Mouse (Mus musculus): Measurements from ENCODE around the gene Wap.

DNA sequence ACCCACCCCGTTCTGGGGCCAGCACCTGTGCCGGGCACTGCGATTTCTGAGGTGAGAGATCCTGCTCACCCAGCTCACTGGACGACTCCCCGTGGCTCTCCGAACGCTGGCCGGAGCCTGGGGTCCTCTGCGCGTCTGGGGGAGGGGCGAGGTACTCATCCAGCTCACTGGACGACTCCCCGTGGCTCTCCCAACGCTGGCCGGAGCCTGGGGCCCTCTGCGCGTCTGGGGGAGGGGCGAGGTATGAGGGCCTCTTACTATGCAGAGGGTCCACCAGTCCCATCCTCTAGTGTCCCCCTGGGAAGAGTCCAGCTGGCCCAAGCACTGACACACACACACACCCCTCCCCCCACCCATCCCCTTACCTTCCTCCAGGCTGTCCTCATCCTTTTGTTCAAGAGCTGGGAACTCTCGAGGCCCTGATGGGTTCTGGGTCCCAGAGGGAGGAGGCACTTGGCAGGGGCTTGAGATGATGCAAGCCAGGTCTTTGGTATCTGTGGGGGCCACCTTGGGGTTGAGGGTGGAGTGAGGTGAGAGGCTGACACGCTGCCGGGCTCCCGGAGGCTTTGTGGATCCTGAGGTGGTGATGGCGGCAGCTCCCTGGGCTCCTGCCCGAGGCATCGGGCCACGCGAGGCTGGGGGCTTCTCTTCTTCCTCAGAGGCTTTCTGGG is 39.3 kb downstream of the Wap start:
- TF ChIP-seq CTCF (IDR thresholded peaks at IDR 0.05; ENCODE audit: insufficient read depth, low read length) (no peak), POLR2A (IDR thresholded peaks at IDR 0.05; ENCODE audit: borderline replicate concordance, extremely low read depth, low read depth, low read length) (no peak)
